Mouse (Mus musculus): ENCODE measurements around the gene Hmgb4.

Hmgb4 gene

GRCm38 (mm10) chr4:128260907-128261560, at the start of gene Hmgb4:
TSS of gene Hmgb4 (minus strand) at chr4:128260957.
- no peak for DNase-seq

DNA sequence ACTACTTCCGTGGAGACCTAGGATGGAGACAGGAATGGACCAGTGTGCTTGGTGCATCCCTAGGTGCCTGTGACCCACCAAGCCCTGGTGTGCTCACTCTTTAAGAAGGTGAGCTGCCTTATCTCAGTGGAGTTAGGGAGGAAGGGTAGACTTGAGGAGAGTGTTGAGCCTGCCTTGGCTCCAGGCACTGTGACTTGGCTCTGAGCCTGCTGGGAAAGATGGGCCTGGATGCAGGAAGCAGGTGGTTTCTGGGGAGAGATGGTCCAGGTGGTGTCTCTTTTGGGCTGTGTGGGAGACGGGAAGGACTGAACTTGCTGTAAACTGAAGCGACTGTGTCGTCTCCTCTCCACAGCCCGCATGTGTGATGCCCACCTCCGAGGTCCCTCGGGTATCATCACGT, 45.3 kb upstream of the Hmgb4 start:
- peak; percentile 36 for DNase-seq

DNA sequence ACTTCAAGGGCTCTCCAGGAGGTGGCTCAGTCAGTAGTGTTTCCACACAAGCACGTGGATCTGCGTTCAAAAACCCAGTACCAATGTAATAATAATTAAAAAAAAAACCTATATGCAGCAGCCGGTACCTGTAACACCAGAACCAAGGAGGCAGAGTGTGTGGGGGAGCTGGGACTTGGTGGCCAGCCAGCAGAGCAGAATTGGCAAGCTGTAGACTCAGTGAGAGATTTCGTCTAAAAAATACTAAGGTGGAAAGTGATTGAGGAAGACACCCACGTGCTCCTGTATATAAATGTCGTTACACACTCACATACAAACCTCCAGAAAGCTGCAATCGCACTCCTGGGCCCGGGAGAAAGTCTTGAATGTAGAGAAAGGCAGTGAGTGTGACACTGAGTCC, 43.3 kb upstream of the Hmgb4 start:
- DNase-seq: peak; percentile 82

DNA sequence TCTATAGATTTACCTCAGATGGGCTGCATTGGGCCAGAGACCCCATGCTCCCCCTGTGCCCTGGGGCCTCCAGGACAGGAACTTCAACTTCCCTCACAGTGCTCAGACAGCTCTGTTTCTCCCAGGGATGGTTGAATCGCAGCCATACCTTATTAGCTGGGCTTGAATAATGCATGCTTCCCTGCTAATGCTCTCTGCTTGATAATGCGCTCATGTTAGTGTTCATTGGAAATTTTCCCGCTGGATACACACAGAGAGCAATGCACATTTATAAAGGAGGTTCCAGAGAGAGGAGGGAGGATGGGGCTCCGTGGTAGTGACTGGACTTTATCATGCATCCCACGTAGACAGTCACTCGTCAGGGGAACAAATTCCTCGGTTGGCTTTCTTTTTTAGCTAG, 27.3 kb upstream of the Hmgb4 start:
- DNase-seq: no peak

GRCm38 (mm10) chr4:128285009-128285408, 24.3 kb upstream of the Hmgb4 start:
- DNase-seq: peak; percentile 17

- DNase-seq: no peak
These were observed 14.8 kb upstream of the Hmgb4 start for GRCm38 (mm10) chr4:128275586-128275985.

- DNase-seq: peak; percentile 17
These were observed 14.4 kb upstream of the Hmgb4 start for GRCm38 (mm10) chr4:128275116-128275515.

DNA sequence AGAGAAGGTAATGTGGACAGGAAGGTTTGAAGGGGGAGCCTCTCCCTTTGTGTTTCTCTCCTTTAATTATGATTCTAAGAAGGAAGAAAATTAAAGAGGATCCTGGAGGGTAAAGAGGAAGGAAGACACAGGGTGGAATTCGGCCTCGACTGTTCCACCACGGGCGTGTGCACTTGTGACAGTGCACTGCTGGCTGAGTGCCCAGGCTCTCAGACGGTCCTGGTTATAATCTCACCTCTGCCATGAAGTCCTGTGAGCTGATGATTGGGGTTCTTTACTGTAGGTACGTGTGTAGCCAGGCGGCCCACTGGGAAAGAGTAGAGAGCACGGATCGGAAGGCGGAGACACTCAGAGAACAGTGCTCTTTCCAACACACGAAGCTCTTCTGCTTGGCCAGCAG, 12.4 kb upstream of the Hmgb4 start:
- DNase-seq: no peak

DNA sequence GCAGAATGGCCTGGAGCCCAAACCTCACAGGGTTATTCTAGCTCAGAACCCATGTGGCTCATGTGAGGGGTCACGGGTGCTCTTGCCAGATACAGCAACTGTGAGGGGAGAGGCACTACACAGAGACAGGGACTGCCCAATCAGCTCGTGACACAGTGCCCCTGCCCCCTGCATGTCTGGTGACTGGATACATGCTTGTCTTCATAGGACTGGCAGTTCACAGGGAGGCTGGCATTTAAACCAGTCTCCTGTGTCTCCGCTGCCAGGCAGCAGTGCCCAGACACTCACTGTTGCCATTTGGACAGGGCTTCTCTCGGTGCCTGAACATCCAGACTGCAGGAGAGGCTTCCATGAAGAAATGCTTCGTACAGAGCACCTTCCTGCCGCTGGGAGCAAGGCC, 11.7 kb upstream of the Hmgb4 start:
- no peak for DNase-seq

GRCm38 (mm10) chr4:128270931-128271330, 10.2 kb upstream of the Hmgb4 start:
- DNase-seq: no peak

DNA sequence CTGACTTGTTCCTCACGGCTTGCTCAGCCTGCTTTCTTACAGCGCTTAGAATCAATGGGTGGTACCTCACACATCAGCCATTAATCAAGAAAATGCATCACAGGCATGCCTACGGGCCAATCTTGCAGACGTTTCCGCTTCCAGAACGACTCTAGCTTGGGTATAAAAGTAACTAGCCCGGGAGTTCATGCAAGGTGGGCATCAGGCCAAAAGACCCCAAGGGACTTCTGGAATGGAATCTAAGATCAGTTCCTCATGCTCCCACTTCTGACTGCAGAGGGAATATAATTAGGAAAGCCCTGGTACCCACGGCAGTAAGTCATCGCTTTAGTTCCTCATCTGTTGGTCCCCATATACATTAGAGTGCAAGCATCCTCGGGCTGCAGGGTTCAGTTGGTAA, 9.4 kb upstream of the Hmgb4 start:
- DNase-seq: no peak

DNA sequence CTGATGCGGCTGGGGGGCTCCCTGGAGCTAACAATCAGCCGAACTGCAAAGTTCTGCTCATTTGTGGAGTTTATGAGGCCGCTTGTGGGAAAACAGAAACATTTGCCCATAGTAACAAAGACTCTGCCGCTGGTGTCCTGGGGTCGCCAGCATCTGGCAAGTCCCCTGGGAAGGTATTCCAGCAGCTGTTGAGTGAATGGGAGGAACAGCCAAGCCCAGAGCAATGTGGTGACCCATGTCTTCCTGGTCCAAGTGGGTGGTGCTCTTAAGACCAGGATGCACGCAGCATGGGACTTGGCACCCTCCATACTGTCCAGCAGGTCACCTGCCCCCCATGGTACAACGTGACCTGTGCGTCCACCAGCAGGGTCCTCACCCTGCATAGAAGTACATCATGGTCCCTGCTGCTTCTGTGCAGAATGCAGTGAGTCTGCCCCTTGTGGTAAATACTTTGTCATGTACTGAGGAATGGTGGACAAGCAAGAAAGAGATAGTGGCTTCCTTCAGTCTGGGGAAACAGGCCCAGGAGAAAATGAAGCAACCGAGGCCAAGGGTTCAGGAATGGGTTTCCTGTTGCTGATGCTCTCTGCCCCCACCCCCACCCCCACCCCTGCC, 8.6 kb upstream of the Hmgb4 start:
- DNase-seq: no peak

- DNase-seq: no peak
These were observed 4.6 kb upstream of the Hmgb4 start for GRCm38 (mm10) chr4:128265341-128265740.

- DNase-seq: no peak
These were observed 3.7 kb upstream of the Hmgb4 start for GRCm38 (mm10) chr4:128264491-128264890.

- DNase-seq: no peak
These were observed 1.5 kb downstream of the Hmgb4 start for GRCm38 (mm10) chr4:128259211-128259610.

DNA sequence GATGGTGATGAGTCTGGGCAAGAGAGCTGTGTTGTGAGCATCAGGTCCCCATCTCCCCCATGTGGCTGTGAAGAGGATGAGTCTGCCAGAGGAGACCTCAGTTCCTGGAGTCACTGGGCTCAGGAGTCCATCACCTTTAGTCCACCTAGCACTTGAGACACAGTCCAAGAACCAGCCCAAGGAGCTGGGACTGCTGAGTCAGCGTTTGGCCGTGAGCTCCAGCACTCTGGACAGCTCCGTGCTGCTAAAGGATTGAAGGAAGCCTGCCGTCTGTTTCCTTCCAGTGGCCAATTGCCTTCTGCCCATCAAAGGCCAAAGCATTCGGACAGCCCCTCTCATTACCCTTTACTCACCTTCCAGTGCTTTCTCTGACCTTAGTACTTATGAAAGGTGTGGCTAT, 12.1 kb downstream of the Hmgb4 start:
- DNase-seq: no peak

- no peak for DNase-seq
These were observed 15.6 kb downstream of the Hmgb4 start for GRCm38 (mm10) chr4:128245201-128245600.

DNA sequence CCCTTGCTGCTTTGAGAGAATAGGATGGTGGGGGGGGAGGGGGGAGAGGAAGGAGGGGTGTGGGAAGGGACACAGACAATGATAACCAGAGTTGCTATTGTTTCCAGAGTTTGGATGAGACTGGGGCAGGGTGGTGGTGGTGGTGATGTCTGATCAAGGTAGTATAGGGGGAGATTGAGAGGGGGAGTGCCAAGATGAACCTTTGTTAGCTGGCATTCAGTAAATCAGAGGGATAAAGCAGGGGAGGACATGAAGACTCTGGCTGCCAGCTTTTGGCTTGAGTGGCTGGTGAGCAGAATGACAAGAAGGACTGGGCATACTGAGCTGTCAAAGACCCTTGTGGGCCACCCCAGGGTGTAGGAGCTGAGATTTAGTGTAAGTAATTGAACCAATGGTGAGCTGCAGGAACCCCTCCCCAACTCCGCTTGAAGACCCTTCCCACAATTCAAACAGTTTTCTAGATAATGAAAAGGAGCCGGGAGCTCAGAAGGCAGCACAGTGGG, 18.9 kb downstream of the Hmgb4 start:
- DNase-seq: no peak

DNA sequence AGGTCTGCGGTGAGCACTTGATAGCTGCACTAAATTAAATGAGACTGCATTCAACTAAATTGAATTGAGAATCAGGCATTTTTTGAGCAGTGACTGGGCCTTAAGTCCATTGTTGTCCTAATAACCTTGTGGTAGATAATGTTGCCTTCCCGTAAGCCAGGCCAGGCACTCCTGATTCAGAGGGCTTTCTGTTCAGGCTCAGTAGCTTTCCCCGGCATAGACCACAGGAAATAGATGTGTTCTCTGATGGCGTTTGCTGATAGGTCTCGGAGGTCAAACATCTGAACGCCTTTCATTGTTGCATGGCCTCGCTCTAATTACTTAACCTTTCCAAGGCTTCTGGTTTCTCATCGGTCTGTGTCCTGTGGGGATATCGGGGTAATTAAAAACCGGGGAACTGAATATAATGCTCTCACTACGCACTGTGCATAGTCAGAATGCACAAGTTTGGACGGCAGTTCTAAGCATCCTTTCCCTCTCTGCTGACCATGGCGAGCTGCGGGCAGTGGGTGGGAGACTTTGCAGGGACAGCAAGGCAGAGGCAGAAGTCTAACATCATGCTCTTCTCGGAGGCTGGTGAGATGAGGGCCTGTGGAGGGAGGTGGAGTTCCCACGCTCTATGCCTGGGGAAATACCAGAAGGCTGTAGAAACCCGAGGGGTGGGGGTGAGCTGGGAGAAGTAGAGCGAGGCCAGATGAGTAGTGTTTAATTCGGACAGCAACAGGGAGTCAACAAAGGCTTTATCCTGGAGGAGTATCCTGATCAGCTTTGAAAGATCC, 19.5 kb downstream of the Hmgb4 start:
- no peak for DNase-seq

GRCm38 (mm10) chr4:128239113-128239512, 21.6 kb downstream of the Hmgb4 start:
- DNase-seq: no peak

GRCm38 (mm10) chr4:128233458-128233857, 27.3 kb downstream of the Hmgb4 start:
- peak; percentile 43 for DNase-seq

DNA sequence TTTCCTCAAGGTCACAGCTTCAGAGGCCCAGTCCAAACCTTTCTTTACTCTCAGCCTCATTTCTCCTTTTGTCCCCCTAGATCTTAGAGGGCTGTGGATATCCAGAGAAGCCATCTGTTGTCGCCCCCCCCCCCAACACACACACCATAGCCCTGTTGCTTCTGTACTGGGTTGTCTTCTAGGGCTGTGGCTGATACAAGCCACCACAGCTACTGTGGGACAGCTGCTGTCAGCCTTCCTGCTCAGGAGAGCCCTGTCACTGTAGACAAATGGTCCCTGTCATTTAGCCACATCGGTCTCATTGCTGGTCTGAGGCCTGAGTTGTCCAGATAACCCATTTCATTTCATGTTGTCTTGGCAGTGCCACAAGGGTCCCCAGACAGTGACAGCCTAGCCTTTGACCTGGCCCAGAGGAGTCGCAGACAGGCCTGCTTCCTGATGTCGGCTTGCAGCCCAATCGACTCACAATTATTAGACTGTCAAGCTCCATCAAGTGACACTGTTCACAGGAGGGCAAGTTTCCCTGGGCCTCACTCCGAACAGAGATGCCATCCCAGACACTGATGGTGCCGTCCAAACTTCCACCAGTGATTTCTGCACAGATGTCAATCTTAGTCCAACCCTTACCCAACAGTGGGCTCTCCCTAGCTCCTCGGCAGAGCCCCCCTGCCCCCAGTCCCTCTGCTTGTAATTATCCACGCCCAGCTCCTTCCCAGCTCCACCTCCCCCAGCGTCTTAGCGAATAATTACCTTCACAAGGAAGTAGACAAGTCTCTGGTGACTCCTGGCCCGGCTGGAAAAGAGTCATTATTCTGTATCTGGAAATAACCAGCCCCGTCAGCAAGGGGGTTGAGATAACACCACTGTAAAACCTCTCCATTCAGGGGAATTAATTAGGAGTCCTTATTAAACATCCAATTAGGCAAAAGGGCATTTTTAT, 33.1 kb downstream of the Hmgb4 start:
- DNase-seq: no peak

- no peak for DNase-seq
These were observed 36.3 kb downstream of the Hmgb4 start for GRCm38 (mm10) chr4:128224453-128224852.

Measured in right cerebral cortex, postnatal 25 days (tissue).